Mouse (Mus musculus) limb, embryonic 10.5 days (tissue): ENCODE measurements at regions not wholly inside any gene's neighbourhood (a gene's known extent, or its start where the extent isn't known, plus 50 kb on each side); places are given as distances from the start of the nearest gene placed in this dataset.

Source experiments
- DNase-seq: peaks from one replicate; pipeline ENCODE4 v3.0.0-alpha.2; 2017; ENCODE audit warnings: low spot score
- H3K27ac ChIP-seq: fragments of 300-500 bp; sonication (generic); 2 replicates; pipeline ENCODE4 v1.5.1; 2016; ENCODE audit warnings: mild to moderate bottlenecking
- H3K27me3 ChIP-seq: fragments of 300-500 bp; sonication (generic); 2 replicates; pipeline ENCODE4 v1.6.1; 2016; ENCODE audit warnings: low read depth, mild to moderate bottlenecking; ENCODE audit not compliant: poor library complexity, severe bottlenecking
- H3K36me3 ChIP-seq: fragments of 300-500 bp; sonication (generic); 2 replicates; pipeline ENCODE4 v1.6.1; 2016; ENCODE audit warnings: mild to moderate bottlenecking, moderate library complexity
- H3K4me1 ChIP-seq: fragments of 300-500 bp; sonication (generic); 2 replicates; pipeline ENCODE4 v1.6.1; 2016
- H3K4me3 ChIP-seq: fragments of 300-500 bp; sonication (generic); 2 replicates; pipeline ENCODE4 v1.5.1; 2016; ENCODE audit warnings: mild to moderate bottlenecking, moderate library complexity
- H3K9me3 ChIP-seq: fragments of 300-500 bp; sonication (generic); replicated peaks from 2 replicates; pipeline ENCODE4 v1.6.1; 2016; ENCODE audit warnings: mild to moderate bottlenecking
- WGBS: fragments of 180-500 bp; shearing (Covaris S2); methylation state at CpG from one replicate; pipeline ENCODE4 v1.1.7; 2016; 5-methylcytosine and 5-hydroxymethylcytosine counted together

- WGBS: 89% methylated on average over 5 of the region's 5 CpGs
- H3K27me3 ChIP-seq: 0 out of 2 replicates have a peak, but pooled peaks cover 9% of the 10 kb centered on the region
- H3K36me3 ChIP-seq: no peaks in the 10 kb centered on the region
- H3K9me3 ChIP-seq: no peaks in the 10 kb centered on the region
- H3K4me3 ChIP-seq: no peak overlapping the region
- H3K4me1 ChIP-seq: peaks cover 74% of the 10 kb centered on the region
- peak overlapping the region; percentile 64 for H3K27ac ChIP-seq
- no peak for DNase-seq
These were observed 249.8 kb downstream of the Tle3 start for GRCm38 (mm10) chr9:61621939-61622338.

DNA sequence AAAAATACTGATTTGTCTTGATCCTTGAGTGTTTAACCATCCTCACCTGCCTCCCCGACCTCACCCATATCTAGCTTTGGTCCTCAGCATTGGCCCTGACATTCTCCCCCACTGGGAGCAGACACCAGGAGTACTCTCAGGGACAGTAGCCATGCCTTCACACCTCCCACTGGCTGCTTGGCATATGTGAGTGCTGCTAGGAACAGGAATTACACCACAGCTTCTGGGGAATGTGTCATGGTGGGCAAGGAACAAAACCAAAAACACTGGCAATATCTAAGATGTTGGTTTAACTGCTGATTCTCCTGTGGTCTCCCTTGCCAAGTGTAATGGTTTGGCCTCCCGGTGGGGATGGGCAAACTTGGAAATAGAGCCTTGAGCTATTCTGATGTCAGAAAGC, 248.6 kb downstream of the Tle3 start:
- Histone ChIP-seq H3K27me3 (0 out of 2 replicates have a peak, but pooled peaks cover 7% of the 10 kb centered on the region), H3K9me3 (no peaks in the 10 kb centered on the region), H3K27ac (no peak overlapping the region), H3K4me3 (no peak overlapping the region), H3K4me1 (peaks cover 65% of the 10 kb centered on the region), H3K36me3 (no peaks in the 10 kb centered on the region)
- DNase-seq: no peak
- WGBS: 56% methylated on average over 2 of the region's 2 CpGs

DNA sequence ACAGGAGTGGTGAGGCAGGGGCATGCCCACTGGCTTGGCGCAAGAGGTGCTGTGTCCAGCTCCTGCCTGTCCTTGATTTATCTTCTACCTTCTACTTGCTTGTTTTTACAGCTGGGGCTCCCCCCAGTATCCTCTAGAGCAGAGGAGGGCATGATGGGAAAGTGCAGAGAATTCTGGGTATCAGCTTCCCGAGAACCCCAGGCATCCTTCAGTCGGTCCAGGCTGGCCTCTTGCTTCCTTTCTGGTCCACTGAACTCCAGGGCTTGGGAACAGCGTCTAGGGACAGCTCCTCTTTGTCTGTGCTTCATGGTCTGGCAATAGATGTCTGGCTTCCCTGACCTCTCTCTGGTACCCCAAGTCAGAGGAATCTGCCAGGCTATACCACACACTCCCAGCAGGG, 247.9 kb downstream of the Tle3 start:
- H3K4me3 ChIP-seq: no peak overlapping the region
- H3K4me1 ChIP-seq: peaks cover 72% of the 10 kb centered on the region
- peak overlapping the region; percentile 89 for H3K27ac ChIP-seq
- 0 out of 2 replicates have a peak, but pooled peaks cover 4% of the 10 kb centered on the region for H3K27me3 ChIP-seq
- 74% methylated on average over 4 of the region's 4 CpGs for WGBS
- no peak for DNase-seq
- no peaks in the 10 kb centered on the region for H3K36me3 ChIP-seq
- H3K9me3 ChIP-seq: no peaks in the 10 kb centered on the region

DNA sequence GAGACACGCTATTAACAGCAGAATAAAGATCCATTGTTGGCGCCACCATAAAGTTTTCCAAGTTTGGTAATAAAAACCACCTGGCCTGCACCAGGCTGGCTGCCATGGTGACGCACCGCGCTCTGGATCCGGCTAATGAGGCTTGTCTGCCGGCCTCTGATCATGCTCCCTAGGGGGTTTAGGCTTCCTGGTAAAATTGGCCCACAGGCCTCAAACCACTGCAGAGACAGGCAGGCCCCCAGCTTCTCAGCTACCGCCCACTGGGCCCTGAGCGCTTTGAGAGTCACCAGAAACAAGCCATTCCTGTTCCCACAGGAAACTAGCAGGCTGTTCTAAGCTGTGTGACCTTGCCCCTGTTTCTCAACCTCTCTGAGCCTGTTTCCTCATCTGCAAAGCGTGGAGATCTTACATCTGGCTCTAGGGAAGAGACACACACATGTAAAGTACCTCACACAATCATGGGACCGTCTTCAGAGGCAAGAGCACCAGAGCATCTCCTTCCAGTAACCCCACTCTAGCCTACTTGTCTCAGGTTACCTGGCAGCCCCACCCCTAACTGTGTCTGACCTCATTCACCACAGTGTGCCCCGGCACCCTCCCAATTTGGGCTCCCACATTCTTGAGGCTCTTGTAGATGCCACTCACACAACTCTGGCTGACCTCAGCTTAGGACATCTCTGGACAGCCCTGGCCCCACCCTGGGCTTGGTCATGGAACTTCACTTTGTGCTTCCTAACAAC, 246.5 kb downstream of the Tle3 start:
- 15% methylated on average over 12 of the region's 12 CpGs for WGBS

GRCm38 (mm10) chr9:61617979-61618378, 245.8 kb downstream of the Tle3 start:
- H3K27me3 ChIP-seq: 0 out of 2 replicates have a peak, but pooled peaks cover 4% of the 10 kb centered on the region
- H3K9me3 ChIP-seq: no peaks in the 10 kb centered on the region
- WGBS: 38% methylated on average over 8 of the region's 8 CpGs
- H3K36me3 ChIP-seq: no peaks in the 10 kb centered on the region
- DNase-seq: peak; percentile 51
- peak overlapping the region; percentile 89 for H3K27ac ChIP-seq
- peaks cover 64% of the 10 kb centered on the region for H3K4me1 ChIP-seq
- no peak overlapping the region for H3K4me3 ChIP-seq

More for the DNA sequence above, 246.5 kb downstream of the Tle3 start:
- Histone ChIP-seq H3K36me3 (no peaks in the 10 kb centered on the region), H3K27me3 (0 out of 2 replicates have a peak, but pooled peaks cover 4% of the 10 kb centered on the region), H3K9me3 (no peaks in the 10 kb centered on the region), H3K4me3 (no peak overlapping the region), H3K27ac (peak overlapping the region; percentile 89), H3K4me1 (peaks cover 68% of the 10 kb centered on the region)
- DNase-seq: peak; percentile 91

GRCm38 (mm10) chr9:61615556-61615955, 243.4 kb downstream of the Tle3 start:
- Histone ChIP-seq H3K27ac (peak overlapping the region; percentile 44; the same call in 1 of the 2 replicates), H3K4me1 (peaks cover 54% of the 10 kb centered on the region), H3K27me3 (0 out of 2 replicates have a peak, but pooled peaks cover 4% of the 10 kb centered on the region), H3K9me3 (no peaks in the 10 kb centered on the region), H3K36me3 (no peaks in the 10 kb centered on the region), H3K4me3 (no peak overlapping the region)
- no peak for DNase-seq
- WGBS: 48% methylated on average over 4 of the region's 4 CpGs

DNA sequence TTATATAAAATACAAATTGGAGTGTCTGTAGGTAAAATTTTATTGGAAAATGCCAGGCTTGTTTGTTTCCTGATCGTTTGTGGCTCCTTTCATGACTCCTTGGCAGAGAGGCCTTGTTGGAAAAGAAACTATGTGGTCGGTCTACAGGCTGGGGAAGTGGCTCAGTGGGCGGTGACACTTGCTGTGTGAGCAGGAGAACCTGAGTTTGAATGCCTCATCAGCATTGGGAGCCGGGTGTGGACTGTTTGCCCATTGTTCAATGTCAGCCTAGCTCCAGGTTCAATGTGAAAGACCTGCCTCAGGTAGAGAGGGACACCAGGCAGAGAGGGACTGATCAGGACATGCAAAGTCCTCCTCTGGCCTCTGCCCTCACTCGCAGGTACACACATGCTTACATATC, 235.4 kb downstream of the Tle3 start:
- H3K4me1 ChIP-seq: peaks cover 51% of the 10 kb centered on the region
- 85% methylated on average over 5 of the region's 5 CpGs for WGBS
- DNase-seq: no peak
- H3K27ac ChIP-seq: no peak overlapping the region
- no peaks in the 10 kb centered on the region for H3K9me3 ChIP-seq
- H3K36me3 ChIP-seq: no peaks in the 10 kb centered on the region
- peaks cover 8% of the 10 kb centered on the region; the same call in 1 of the 2 replicates for H3K27me3 ChIP-seq
- H3K4me3 ChIP-seq: no peak overlapping the region

- H3K27ac ChIP-seq: peak overlapping the region; percentile 81
- WGBS: 26% methylated on average over 7 of the region's 7 CpGs
- DNase-seq: peak; percentile 74
These were observed 230.3 kb downstream of the Tle3 start for GRCm38 (mm10) chr9:61602353-61602978.

GRCm38 (mm10) chr9:61601911-61602310, 229.7 kb downstream of the Tle3 start:
- peak overlapping the region; percentile 81 for H3K27ac ChIP-seq
- WGBS: 87% methylated on average over 6 of the region's 6 CpGs
- DNase-seq: no peak
- H3K4me1 ChIP-seq: peaks cover 62% of the 10 kb centered on the region
- no peak overlapping the region for H3K4me3 ChIP-seq
- H3K9me3 ChIP-seq: no peaks in the 10 kb centered on the region
- H3K27me3 ChIP-seq: peaks cover 9% of the 10 kb centered on the region; the same call in 1 of the 2 replicates
- no peaks in the 10 kb centered on the region for H3K36me3 ChIP-seq

More at GRCm38 (mm10) chr9:61602353-61602978, 230.3 kb downstream of the Tle3 start:
- H3K4me3 ChIP-seq: no peak overlapping the region
- no peaks in the 10 kb centered on the region for H3K9me3 ChIP-seq
- H3K27me3 ChIP-seq: 0 out of 2 replicates have a peak, but pooled peaks cover 6% of the 10 kb centered on the region
- H3K36me3 ChIP-seq: no peaks in the 10 kb centered on the region
- H3K4me1 ChIP-seq: peaks cover 56% of the 10 kb centered on the region

DNA sequence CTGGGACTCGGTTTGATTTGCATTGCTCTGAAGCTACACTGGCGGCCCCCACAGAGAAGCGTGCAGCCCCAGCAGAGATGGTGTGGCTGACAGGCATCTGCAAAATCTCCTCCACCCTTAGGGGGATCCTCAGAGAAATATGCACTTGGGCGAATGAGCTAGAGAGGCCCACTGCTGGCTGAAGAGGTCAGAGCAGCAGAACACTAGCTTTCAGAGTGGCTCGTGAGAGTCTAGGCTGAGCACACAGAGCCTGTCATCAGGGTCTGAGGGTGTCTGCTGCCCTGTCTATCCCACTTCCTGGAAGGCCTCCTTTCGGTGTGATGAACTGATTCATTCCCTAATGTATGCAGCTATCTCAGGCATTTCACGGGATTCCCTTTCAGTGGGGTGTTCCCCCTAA, 225.1 kb downstream of the Tle3 start:
- no peak for DNase-seq
- Histone ChIP-seq H3K27ac (peak overlapping the region; percentile 14; the same call in 1 of the 2 replicates), H3K4me3 (no peak overlapping the region), H3K9me3 (no peaks in the 10 kb centered on the region), H3K27me3 (peaks cover 24% of the 10 kb centered on the region), H3K4me1 (peaks cover 38% of the 10 kb centered on the region), H3K36me3 (no peaks in the 10 kb centered on the region)
- 15% methylated on average over 7 of the region's 7 CpGs for WGBS

DNA sequence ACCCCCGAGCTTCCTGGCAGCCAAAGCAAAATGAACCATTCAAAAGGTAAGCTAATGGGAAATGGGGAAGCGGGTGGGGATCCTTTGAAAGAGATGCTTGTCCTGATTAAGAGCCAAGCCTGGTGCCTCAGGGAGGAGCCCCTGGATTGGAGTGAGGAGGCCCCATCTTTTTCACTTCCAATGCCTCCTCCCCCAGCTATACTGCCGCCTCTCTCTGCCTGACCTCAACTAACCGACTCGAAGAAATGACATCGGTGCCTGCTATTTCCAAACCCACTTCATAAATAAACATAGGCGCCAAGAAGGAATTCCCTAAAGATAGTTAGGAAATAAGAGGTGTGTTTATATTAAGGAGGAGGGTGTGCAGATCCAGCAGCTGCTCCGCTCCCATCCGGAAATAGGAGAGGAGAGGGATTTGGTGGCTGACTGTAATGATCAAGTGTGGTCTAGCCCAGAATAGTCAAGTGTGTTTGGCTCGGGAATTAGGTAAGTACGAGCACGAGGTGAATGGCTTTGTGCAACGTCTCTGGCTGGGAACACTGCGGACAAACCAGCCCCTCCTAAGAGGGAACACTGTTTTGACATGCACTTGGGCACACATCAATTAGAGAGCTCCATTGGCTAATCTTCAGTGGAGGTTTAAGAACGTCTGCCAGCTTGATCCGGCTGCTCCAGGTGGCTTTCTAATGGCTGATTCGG, 224.4 kb downstream of the Tle3 start:
- peak overlapping the region; percentile 14; the same call in 1 of the 2 replicates for H3K27ac ChIP-seq
- H3K4me3 ChIP-seq: no peak overlapping the region
- 55% methylated on average over 17 of the region's 17 CpGs for WGBS
- no peak for DNase-seq
- H3K4me1 ChIP-seq: peaks cover 30% of the 10 kb centered on the region
- H3K36me3 ChIP-seq: no peaks in the 10 kb centered on the region
- H3K9me3 ChIP-seq: no peaks in the 10 kb centered on the region
- peaks cover 24% of the 10 kb centered on the region for H3K27me3 ChIP-seq

- 72% methylated on average over 9 of the region's 9 CpGs for WGBS
- H3K27ac ChIP-seq: peak overlapping the region; percentile 27; the same call in 1 of the 2 replicates
- DNase-seq: no peak
These were observed 223.2 kb downstream of the Tle3 start for GRCm38 (mm10) chr9:61595170-61595967.

More at GRCm38 (mm10) chr9:61595170-61595967, 223.2 kb downstream of the Tle3 start:
- H3K4me1 ChIP-seq: peaks cover 29% of the 10 kb centered on the region
- H3K27me3 ChIP-seq: peaks cover 24% of the 10 kb centered on the region
- no peaks in the 10 kb centered on the region for H3K9me3 ChIP-seq
- no peaks in the 10 kb centered on the region for H3K36me3 ChIP-seq
- H3K4me3 ChIP-seq: no peak overlapping the region
